Mouse (Mus musculus) thymus, postnatal 10 days (tissue): ENCODE results near the gene Prss28.
A peak's percentile ranks its signal among the peaks of the same experiment; 100 is the strongest.

ENCODE experiments used
- DNase-seq, 2 experiments: peaks; one replicate each; pipeline ENCODE4 v3.0.0; 2021; ENCODE audit warnings: low spot score in 2 of 2

Prss28 gene

GRCm38 (mm10) chr17:25308346-25308745, at the start of gene Prss28:
Prss28 (plus strand) TSS chr17:25308646.
- no peak for DNase-seq

GRCm38 (mm10) chr17:25264453-25264852, 44.0 kb upstream of the Prss28 start:
- no peak for DNase-seq

DNA sequence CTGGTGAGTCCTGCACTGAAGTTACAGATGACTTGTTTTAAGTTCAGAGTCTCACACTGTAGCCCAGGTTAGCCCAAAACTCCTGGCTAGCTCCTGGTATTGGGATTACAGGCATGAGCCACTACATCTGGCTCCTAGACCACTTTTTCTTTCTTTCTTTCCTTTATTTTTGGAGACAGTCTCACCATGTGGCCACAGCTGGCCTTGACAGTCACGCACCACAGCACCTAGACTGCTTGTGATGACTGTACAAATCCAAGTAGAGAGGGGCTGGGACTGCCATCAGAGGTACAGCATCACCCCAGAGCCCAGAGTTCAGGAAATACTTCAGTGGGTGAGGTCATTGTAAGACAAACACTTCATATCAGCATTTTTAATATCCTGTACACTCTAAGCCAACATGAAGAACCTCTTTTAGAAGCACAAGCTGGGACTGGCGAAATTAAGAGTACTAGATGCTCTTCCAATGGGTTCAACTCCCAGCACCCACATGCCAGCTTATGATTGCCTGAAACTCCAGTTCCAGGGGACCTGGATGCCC, 37.6 kb upstream of the Prss28 start:
- DNase-seq, result no peak

DNA sequence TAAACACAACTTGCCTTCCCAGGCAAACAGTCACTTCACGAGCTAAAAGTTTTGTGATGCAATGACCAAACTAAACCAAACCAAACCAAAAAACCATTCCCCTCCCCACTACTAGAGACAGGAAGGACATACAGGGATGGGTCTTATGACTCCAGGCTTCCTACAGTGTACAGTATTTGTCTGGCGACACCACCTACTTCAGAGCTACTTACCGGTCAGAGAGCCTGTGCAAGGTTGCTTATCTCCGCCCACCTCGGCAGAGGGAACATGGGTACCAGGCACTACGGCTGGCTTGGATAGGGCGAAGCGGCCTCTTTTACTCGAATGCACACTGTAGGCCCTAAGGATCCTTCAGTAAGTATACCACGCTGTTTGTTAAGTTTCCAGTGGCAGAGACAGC, 36.1 kb upstream of the Prss28 start:
- DNase-seq, result no peak

GRCm38 (mm10) chr17:25272951-25273705, 35.3 kb upstream of the Prss28 start:
- peak; percentile 77 for DNase-seq

GRCm38 (mm10) chr17:25273706-25274501, 34.5 kb upstream of the Prss28 start:
- peak; percentile 93 to 95 for DNase-seq

- no peak for DNase-seq
Measured at GRCm38 (mm10) chr17:25274571-25275346, 33.7 kb upstream of the Prss28 start, which contains the start of gene Ube2i. Ube2i (minus strand) TSS chr17:25274622.

DNA sequence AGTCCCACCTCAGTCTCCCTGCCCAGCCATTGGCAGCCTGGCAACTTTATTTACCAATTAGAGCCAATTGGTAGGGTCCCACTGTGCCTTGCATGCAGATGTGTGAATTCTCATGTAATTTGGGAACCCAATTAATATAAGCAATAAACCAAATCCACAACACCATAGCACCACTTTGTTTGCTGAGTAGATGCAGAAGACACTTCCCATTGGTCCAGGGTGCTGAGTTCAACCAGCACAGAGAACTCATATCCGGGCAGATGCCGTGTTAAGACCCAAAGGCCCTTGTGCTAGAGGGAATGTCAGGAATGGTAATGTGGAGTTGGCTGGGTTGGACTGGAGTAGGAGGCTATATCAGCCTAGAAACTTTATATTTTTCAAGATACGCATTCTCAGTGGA, 32.6 kb upstream of the Prss28 start:
- no peak for DNase-seq

DNA sequence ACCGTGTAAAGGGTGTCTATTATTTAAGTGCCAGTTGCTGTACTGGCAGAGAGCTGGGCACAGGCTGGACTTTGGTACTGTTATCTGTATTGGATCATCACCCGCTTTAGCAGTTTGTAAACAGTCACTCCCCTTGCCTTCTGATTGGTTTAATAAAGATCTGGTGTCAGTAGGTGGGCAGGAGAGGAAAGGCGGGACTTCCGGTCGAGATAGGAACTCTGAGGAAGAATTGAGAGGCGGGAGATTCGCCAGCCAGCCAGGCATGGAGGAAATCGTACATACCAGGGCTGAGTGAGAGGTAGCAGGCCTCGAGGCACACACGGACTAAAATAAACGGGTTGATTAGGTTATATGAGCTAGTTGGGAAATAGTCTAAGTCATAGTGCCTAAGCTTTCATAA, 26.3 kb upstream of the Prss28 start:
- DNase-seq, result peak in 1 of 2 experiments; percentile 21

DNA sequence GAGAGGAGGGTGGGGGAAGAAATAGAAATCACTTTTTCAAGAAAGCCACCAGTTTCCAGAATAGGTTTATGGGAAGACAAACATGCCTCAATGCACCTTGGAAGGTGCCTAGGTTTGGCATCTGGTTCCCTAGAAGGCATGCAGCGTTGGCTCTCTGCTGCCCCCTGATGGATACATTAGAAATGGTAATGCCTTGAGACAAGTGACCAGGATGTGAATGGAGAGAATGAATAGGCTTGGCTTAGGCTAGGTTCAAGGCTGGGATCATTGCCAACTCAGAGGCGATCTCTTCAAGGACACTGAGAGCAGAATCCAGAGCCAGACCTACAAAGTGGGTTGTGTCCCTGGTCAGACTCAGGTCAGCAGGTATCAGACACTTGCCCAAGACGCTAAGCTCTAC, 23.4 kb upstream of the Prss28 start:
- DNase-seq, result peak; percentile 47 to 80

DNA sequence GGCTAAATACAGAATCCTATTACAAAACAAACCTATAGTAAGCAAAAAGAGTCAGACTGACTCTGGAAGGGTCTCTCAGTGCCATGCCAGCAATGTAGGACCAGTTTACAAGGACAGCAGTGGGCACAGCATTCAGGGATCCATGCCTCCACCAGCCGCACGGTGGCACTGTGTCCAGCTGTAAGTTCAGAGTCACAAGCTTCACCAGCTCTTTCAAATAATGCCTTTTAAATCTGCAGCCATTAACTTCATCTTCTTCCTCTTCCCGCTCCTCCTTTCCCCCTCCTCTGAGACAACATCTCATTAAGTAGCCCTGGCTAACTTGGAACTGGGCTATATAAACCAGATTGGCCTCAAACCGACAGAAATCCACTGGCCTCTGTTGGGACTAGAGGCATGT, 19.6 kb upstream of the Prss28 start:
- peak in 1 of 2 experiments; percentile 30 for DNase-seq

DNA sequence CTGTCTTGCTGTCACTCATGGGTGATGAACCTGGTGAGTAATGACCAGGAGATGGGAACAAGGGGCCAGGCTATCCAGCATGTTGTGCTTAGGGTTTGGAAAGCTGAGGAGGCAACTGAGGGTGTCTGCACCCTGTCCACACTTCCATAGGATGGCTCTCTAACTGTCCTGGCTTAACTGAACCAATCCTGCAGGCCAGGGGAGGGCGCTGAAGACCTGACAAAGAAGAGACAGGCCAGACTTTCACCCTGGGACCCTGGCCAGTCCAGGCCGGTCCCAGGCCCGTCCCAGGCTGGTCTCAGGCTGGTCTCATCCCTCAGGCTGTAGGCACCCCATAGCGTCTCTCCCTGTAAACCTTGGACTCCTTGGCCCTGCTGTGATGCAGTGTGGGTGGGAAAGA, 18.0 kb upstream of the Prss28 start:
- no peak for DNase-seq

GRCm38 (mm10) chr17:25293495-25293894, 15.0 kb upstream of the Prss28 start:
- DNase-seq, result no peak

DNA sequence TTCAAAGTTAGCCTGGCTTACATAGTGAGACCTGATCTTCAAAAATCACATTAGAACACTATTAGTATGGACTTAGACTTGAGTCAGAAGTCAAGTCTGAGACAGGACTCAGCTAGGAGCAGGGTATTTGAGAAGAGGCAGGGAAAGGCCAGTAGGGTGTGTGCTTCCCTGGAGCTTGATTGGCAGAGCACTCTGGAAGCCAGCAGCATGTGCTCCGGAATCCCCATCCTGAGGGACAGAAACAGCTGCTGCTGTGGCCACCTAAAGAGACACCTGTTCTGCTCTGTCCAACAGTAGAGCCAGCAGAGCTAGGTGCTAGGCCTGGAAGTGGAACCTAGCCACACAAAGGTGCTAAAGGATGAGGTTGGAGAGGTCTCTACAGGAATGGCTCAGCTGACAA, 14.3 kb upstream of the Prss28 start:
- no peak for DNase-seq

GRCm38 (mm10) chr17:25298094-25298493, 10.4 kb upstream of the Prss28 start, which contains the start of gene Prss34:
Prss34 (plus strand) TSS chr17:25298394.
- DNase-seq, result no peak

- no peak for DNase-seq
Measured at GRCm38 (mm10) chr17:25318354-25318753, 9.9 kb downstream of the Prss28 start, which contains the start of gene Prss29. Prss29 (plus strand) TSS chr17:25318654.

- DNase-seq, result no peak
Measured at GRCm38 (mm10) chr17:25320819-25321218, 12.4 kb downstream of the Prss28 start.

DNA sequence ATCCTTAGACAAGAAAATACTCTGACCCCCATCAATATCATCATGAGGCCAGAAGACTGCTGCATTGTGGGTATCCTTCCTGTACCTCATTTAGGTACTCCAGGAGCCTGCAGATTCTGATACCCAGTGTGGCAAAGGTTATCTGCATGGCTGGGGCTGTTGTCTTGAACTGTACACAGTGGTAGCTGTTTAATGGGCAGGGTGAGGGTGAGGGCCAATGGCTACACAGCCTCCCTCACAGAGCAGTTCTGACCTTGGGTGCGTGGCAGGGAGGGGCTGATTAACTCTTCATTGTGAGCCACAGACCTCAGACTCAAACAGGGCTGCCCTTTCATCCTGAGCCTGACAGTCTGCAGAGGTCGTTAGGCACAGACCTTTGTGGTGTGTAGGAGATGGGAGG, 14.5 kb downstream of the Prss28 start:
- no peak for DNase-seq

GRCm38 (mm10) chr17:25332321-25332720, 23.9 kb downstream of the Prss28 start:
- no peak for DNase-seq

GRCm38 (mm10) chr17:25333943-25334342, 25.5 kb downstream of the Prss28 start:
- DNase-seq, result peak; percentile 10 to 66

DNA sequence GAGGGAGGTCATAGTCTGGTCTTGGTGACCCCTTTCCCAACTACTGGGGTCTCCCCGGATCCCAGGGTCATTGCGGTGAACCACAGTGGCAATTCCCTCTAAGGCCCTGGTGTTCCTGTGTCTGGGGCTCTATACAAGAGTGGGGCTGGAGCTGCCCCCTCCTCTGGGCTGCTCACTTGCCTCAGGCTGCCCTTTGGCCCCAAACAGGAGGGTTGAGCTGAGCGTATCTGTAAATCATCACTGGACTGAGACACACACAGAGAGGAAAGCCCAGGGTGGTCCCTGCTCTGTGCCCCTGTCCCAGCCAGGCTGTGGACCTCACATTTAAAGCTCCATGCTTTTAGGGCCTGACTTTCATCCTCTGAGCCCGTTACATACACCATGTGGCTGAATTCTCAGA, 29.8 kb downstream of the Prss28 start:
- DNase-seq, result no peak

GRCm38 (mm10) chr17:25340003-25340402, 31.6 kb downstream of the Prss28 start:
- DNase-seq, result no peak
